Mouse (Mus musculus) liver, embryonic 15.5 days (tissue): ENCODE data around the gene Sprtn. TPM values are rescaled to one million over a fixed set of nuclear protein-coding genes. Genes with fewer than 3 reads are reported as not detected.

Source experiments
- ATAC-seq: fragments of 200-750 bp; cut with Nextera tagmentation; 2 replicates; pipeline ENCODE4 v1.8.0; 2017; ENCODE audit warnings: moderate number of reproducible peaks, mild to moderate bottlenecking, moderate library complexity; ENCODE audit not compliant: insufficient read depth
- H3K27ac ChIP-seq: fragments of 300-500 bp; sonication (generic); replicated peaks from 2 replicates; pipeline ENCODE4 v1.5.1; 2015; ENCODE audit warnings: mild to moderate bottlenecking, inconsistent platforms
- H3K27me3 ChIP-seq: fragments of 300-500 bp; sonication (generic); 2 replicates; pipeline ENCODE4 v1.6.1; 2015; ENCODE audit warnings: mild to moderate bottlenecking, inconsistent platforms
- H3K36me3 ChIP-seq: fragments of 300-500 bp; sonication (generic); replicated peaks from 2 replicates; pipeline ENCODE4 v1.6.1; 2015; ENCODE audit warnings: moderate library complexity, mild to moderate bottlenecking, inconsistent platforms
- H3K4me1 ChIP-seq: fragments of 300-500 bp; sonication (generic); replicated peaks from 2 replicates; pipeline ENCODE4 v1.6.1; 2015; ENCODE audit warnings: inconsistent platforms
- H3K4me2 ChIP-seq: fragments of 300-500 bp; sonication (generic); 2 replicates; pipeline ENCODE4 v1.6.1; 2015; ENCODE audit warnings: moderate library complexity, mild to moderate bottlenecking, inconsistent platforms
- H3K4me3 ChIP-seq: fragments of 300-500 bp; sonication (generic); replicated peaks from 2 replicates; pipeline ENCODE4 v1.5.1; 2015; ENCODE audit warnings: mild to moderate bottlenecking, inconsistent platforms
- H3K9ac ChIP-seq: fragments of 300-500 bp; sonication (generic); 2 replicates; pipeline ENCODE4 v1.6.1; 2015; ENCODE audit warnings: moderate library complexity, mild to moderate bottlenecking, inconsistent platforms
- H3K9me3 ChIP-seq: fragments of 300-500 bp; sonication (generic); replicated peaks from 2 replicates; pipeline ENCODE4 v1.6.1; 2016; ENCODE audit warnings: inconsistent platforms
- WGBS: fragments of 180-500 bp; shearing (Covaris S2); methylation state at CpG from one replicate; pipeline ENCODE4 v1.1.7; 2015; ENCODE audit warnings: mixed read lengths; ENCODE audit not compliant: insufficient replicate concordance; 5-methylcytosine and 5-hydroxymethylcytosine counted together
- polyA plus RNA-seq: library from polyadenylated mRNA; unstranded; fragments of >200 nt; fragmentation: Nextera tagmentation; extraction: Ambion mirVana; gene quantifications from 2 replicates; pipeline ENCODE4 v1.2.1, GENCODE M21; 2015

Gene Sprtn
- polyA plus RNA-seq, 1 experiment from 2014 or later: 6.1 TPM

DNA sequence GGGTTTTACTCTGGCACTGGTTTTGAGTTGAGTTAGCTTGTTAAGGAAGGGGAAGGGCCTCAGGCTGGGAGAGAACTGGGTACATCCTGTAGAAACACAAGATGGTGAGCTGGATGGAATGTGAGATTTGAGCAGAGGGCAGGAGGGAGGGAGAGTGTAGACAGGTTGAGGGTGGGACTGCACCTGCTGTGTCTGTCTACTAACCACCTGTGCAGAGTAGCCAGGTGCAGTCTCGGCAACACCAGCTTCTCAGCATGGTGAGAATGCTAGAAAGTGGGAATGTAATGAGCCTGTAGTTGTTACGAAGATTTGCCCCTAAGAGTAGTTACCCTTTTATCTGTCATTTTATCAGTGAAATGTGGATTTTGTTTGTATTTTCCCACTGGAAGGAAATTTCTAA is 7.8 kb downstream of the Sprtn start:
- 84% methylated on average over 2 of the region's 2 CpGs for WGBS
- Histone ChIP-seq H3K4me3 (no peak overlapping the region), H3K9ac (no peak overlapping the region), H3K36me3 (peaks cover 94% of the 10 kb centered on the region), H3K4me1 (peaks cover 11% of the 10 kb centered on the region), H3K27me3 (no peaks in the 10 kb centered on the region), H3K4me2 (no peak overlapping the region), H3K9me3 (no peaks in the 10 kb centered on the region), H3K27ac (no peak overlapping the region)
- no peak for ATAC-seq

DNA sequence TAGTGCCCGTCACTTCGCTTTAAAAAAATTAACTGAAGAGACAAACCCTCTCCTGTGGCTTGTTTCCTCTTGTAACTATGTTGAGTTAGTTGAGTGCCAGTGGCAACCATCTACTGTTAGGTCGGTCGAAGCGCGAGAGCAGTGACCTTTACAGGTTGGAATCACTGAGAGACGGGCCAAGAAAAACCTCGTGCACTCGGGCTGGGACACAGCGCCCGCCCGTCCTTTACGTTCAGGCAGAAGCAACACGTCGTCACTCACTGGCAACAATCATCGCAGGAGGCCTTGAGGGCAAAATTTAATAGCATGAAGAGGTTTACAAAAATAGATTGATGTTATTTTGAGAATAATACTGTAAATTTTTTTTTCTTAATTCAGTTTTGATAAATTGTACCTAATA is 12.2 kb downstream of the Sprtn start:
- 89% methylated on average over 16 of the region's 16 CpGs for WGBS
- peaks cover 11% of the 10 kb centered on the region; the same call in 1 of the 2 replicates for H3K4me1 ChIP-seq
- H3K36me3 ChIP-seq: peaks cover 96% of the 10 kb centered on the region

DNA sequence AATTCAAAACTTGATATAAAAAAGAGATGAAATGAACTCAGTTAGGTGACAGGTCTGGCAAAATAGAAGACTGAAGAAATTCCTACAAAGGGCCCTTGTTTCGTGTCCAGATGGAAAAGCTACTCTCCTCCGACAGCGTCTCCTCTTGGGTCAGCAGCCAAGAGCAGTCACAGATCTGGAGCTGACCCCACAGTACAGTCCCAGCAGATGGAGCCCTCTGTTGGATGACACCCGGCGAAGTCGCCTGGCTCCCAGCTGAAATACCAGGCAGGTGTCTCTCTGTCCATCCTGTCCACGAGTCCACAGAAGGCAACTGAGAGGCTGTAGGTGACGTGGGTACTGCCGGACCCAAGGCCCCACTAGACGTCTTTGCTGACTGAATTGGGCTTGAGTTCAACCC is 12.7 kb downstream of the Sprtn start:
- 83% methylated on average over 10 of the region's 10 CpGs for WGBS

More for the DNA sequence above, 12.2 kb downstream of the Sprtn start:
- H3K27me3 ChIP-seq: no peaks in the 10 kb centered on the region
- no peaks in the 10 kb centered on the region for H3K9me3 ChIP-seq
- H3K27ac ChIP-seq: no peak overlapping the region
- no peak for ATAC-seq
- H3K4me3 ChIP-seq: no peak overlapping the region
- no peak overlapping the region for H3K9ac ChIP-seq
- H3K4me2 ChIP-seq: no peak overlapping the region

DNA sequence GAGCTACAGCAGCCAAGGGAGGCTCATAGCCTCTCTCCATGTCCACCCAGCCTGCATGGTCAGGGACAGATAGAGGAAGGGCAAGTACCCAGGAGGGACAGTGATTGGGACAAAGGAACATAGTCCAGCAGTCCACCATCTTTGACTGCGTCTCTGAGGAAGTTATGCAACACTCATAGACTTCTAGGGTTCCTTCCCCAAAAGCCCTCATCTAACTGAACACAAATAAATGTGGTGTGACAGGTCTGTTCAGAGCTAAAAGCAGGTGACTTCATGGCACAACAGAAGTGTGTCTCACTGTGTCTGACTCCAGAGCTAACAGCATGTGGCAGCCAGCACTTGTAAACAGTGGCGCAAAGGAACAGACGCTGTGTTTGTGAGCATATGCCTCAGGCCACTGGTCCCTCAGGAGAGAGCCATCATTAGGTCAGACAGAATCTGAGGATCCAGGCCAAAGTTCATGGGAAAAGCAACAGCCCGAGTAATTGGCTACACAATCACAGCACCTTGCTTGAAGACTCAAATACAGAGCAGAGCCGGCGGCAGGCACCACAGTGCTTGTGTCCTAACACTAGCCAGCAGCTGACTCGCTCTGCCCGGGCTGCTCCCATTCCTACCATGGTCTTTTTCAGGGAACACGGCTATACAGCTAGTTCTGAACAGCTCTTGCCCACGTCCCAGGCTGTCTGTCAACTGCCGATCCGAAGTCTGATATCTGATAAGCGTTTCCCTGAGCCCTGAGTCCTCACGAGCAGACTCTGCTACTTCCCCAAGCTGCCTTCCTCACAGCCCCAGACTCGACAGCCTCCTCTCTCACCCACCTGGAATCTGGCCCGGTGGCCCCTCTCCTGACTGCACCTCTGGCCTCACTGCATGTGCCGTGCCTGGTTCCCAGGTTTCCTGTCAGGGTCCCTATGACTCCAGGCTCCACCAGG is 14.5 kb downstream of the Sprtn start:
- peaks cover 10% of the 10 kb centered on the region; the same call in 1 of the 2 replicates for H3K4me1 ChIP-seq
- H3K36me3 ChIP-seq: peaks cover 78% of the 10 kb centered on the region
- ATAC-seq: peak; percentile 14; the same call in 1 of the 2 replicates
- WGBS: 47% methylated on average over 17 of the region's 17 CpGs
- no peaks in the 10 kb centered on the region for H3K9me3 ChIP-seq
- H3K4me2 ChIP-seq: no peak overlapping the region
- no peak overlapping the region for H3K27ac ChIP-seq
- no peak overlapping the region for H3K4me3 ChIP-seq
- H3K27me3 ChIP-seq: no peaks in the 10 kb centered on the region
- H3K9ac ChIP-seq: no peak overlapping the region

More for the DNA sequence above, 12.7 kb downstream of the Sprtn start:
- Histone ChIP-seq H3K4me3 (no peak overlapping the region), H3K27me3 (no peaks in the 10 kb centered on the region), H3K36me3 (peaks cover 97% of the 10 kb centered on the region), H3K9me3 (no peaks in the 10 kb centered on the region), H3K27ac (no peak overlapping the region), H3K9ac (no peak overlapping the region), H3K4me1 (peaks cover 10% of the 10 kb centered on the region; the same call in 1 of the 2 replicates), H3K4me2 (no peak overlapping the region)
- ATAC-seq: no peak

DNA sequence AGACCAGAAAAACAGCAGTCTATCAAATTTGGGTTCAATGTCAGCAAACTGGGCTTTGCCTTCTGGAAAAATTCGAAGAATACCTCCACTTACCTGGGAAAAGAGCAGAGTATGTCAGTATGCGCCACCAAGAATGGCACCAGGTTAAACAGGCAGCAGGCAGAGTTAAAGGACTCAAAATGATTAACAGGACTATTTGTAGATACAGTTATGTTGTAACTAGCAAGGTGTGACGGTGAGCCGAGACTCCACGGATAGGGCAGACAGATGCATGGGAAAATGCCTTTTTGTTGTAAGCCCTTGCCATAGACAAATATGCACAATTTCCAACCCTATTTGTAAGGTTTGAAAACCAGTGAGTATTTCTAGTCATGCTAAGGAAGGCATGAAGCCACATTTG is 16.4 kb downstream of the Sprtn start:
- no peak overlapping the region for H3K4me2 ChIP-seq
- WGBS: 82% methylated on average over 5 of the region's 5 CpGs
- H3K27ac ChIP-seq: no peak overlapping the region

DNA sequence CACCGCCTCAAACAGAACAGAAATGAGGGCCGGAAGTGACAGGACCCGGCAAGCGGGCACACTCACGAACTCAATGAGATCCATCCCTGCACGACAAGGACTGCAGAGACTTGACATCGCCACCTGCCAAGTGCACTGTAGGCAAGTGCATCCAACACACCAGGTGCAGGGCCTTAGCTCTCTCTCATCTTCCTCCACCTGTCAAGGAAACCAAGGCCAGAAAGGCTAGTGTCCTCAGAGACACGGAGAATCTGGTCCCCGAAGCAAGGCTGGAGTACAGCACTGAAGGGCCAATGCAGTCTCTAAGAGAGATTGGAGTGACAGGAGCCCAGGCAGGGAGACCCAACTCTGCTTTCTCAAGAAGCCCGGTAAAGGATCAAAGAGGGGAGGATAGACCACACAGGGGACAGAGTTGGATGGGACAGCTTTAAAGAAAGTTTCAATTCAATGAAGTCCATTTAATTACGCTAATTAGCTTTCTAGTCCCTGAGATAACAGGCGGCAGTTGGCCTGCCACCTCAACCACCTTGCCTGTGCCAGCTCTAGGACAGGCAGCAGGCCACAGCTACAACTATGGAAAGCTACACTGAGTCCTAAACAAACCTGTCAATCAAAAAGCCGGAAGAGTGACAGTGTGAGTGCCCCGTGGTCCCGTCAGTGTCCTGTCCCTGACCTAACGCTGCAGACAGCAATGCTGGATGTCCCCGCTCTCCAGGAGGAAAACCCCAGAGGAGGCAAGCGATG is 20.2 kb downstream of the Sprtn start:
- WGBS: 75% methylated on average over 18 of the region's 18 CpGs
- Histone ChIP-seq H3K27ac (no peak overlapping the region), H3K4me2 (no peak overlapping the region), H3K27me3 (no peaks in the 10 kb centered on the region), H3K36me3 (peaks cover 24% of the 10 kb centered on the region), H3K9ac (no peak overlapping the region), H3K9me3 (no peaks in the 10 kb centered on the region), H3K4me1 (peaks cover 20% of the 10 kb centered on the region), H3K4me3 (no peak overlapping the region)
- ATAC-seq: no peak

More for the DNA sequence above, 16.4 kb downstream of the Sprtn start:
- peaks cover 60% of the 10 kb centered on the region for H3K36me3 ChIP-seq
- peaks cover 10% of the 10 kb centered on the region; the same call in 1 of the 2 replicates for H3K4me1 ChIP-seq
- H3K4me3 ChIP-seq: no peak overlapping the region
- H3K27me3 ChIP-seq: no peaks in the 10 kb centered on the region
- H3K9me3 ChIP-seq: no peaks in the 10 kb centered on the region
- no peak for ATAC-seq
- H3K9ac ChIP-seq: no peak overlapping the region

DNA sequence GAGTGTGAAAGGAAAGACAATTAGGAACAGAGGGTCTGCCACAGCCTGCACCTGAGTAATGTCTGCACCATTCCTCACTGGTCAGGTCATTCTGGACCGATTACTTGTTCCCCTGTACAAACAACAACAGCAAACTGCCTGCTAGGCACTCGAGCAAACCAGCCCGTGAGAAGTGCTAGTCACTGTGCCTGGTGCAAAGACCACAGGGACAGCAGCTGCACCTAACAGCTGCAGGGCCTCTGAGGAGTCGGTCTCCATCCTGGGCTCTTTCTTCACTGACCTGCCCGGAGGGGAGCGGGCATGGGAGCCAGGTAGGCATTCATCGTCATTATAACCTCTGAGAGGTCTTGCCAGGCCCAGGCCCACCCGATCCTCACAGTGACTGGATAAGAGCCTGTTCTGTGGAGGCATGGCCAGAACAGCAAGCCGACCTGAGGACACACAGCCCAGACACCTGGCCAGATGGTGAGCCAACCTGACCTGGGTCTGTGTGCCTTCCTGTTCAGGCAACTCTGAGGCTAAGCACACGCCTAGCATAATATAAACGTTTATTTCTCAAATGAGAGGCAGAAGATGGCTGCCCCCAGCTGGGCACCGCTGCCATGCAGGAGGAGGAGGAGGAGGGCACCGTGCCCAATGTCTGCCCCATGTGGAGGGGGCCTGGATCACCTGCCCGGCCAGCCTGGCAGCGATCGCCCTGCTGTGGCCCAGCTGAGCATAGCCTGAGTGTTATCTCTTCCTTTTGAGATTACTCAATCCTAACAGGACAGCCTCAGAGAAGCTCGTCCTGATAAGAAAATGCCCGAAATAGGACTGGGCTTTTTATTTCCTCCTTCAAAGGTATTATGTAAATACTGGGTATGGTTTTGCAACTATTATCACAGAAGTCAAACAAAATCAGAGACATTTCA is 23.9 kb downstream of the Sprtn start:
- ATAC-seq: no peak
- Histone ChIP-seq H3K27ac (no peak overlapping the region), H3K4me1 (peaks cover 44% of the 10 kb centered on the region)

DNA sequence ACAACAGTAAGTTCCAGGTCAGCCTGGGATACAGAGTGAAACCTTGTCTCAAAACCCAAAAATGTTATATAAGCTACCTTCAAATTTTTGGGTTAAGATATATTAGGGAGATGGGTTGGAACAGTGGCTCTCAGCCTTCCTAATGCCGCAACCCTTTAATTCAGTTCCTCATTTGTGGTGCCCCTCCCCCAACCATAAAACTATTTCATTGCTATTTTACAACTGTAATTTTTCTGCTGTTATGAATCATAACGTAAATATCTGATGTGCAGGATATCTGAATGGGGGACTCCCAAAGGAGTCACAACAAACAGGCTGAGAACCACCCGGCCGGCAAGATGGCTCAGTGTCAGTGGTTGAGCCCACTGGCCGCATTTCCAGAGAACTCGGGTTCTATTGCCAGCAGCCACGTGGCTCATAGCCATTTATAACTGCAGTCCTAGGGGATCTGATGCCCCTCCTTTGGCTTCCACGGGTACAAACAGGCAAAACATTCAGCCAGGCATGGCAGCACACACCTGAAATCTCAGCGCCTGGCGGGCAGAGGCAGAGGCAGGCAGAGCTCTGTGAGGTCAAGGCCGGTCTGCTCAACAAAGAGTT is 24.9 kb downstream of the Sprtn start:
- H3K4me2 ChIP-seq: peak overlapping the region; percentile 37; the same call in 1 of the 2 replicates
- no peak overlapping the region for H3K9ac ChIP-seq
- peaks cover 47% of the 10 kb centered on the region for H3K4me1 ChIP-seq
- no peaks in the 10 kb centered on the region for H3K27me3 ChIP-seq
- 56% methylated on average over 11 of the region's 11 CpGs for WGBS
- no peaks in the 10 kb centered on the region for H3K9me3 ChIP-seq
- H3K4me3 ChIP-seq: no peak overlapping the region
- no peak for ATAC-seq
- no peaks in the 10 kb centered on the region for H3K36me3 ChIP-seq
- H3K27ac ChIP-seq: no peak overlapping the region

More for the DNA sequence above, 23.9 kb downstream of the Sprtn start:
- no peaks in the 10 kb centered on the region for H3K36me3 ChIP-seq
- no peaks in the 10 kb centered on the region for H3K27me3 ChIP-seq
- no peaks in the 10 kb centered on the region for H3K9me3 ChIP-seq
- no peak overlapping the region for H3K9ac ChIP-seq
- no peak overlapping the region for H3K4me3 ChIP-seq
- WGBS: 46% methylated on average over 18 of the region's 18 CpGs
- H3K4me2 ChIP-seq: peak overlapping the region; percentile 37

DNA sequence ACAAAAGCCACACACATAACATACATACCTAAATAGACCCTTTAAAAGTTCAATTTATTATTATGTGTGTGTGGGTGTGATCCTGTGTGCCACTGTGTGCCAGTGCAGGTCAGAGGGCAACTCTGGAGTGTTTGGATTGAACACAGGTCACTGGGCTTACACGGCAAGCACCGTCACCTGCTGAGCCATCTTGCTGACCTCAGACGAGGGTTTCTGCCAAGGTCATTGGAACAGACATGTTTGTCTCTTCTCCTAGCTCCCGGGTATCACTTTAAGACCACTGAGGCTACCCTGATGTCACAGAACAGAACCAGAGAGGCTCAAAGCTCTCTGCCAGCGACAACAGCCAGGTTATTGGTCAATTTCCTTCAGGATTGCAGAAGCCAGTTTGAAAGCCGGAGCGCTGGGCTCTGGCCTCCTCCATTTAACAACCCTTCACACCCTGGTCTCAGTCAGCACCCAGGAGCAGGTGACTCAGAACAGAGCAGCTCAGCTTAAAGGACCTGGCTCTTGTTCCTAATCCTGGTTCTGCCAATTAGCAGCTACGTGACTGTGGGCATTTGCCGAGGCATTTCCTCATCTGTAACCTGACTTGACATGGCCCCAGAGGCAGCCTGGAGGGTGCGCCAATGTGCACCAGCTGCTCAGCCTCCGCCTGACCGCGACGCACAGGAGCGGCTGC is 26.4 kb downstream of the Sprtn start:
- H3K4me1 ChIP-seq: peaks cover 47% of the 10 kb centered on the region
- WGBS: 80% methylated on average over 15 of the region's 15 CpGs

More for the DNA sequence above, 26.4 kb downstream of the Sprtn start:
- Histone ChIP-seq H3K4me3 (no peak overlapping the region), H3K9me3 (no peaks in the 10 kb centered on the region), H3K27ac (no peak overlapping the region), H3K36me3 (no peaks in the 10 kb centered on the region), H3K9ac (no peak overlapping the region), H3K27me3 (no peaks in the 10 kb centered on the region), H3K4me2 (no peak overlapping the region)
- no peak for ATAC-seq
